Mouse (Mus musculus) megakaryocyte, embryonic 14.5 days (primary cell): Measurements from ENCODE around the gene Csnk1e.

Experiments
- FLI1 ChIP-seq: IDR thresholded peaks from 2 replicates; pipeline ENCODE4 v1.6.1; 2012; ENCODE audit warnings: low read length, inconsistent platforms, mixed read lengths
- GATA1 ChIP-seq: IDR thresholded peaks from 3 replicates; pipeline ENCODE4 v1.6.1; 2012; ENCODE audit warnings: mixed read lengths, low read length, inconsistent platforms, borderline replicate concordance

DNA sequence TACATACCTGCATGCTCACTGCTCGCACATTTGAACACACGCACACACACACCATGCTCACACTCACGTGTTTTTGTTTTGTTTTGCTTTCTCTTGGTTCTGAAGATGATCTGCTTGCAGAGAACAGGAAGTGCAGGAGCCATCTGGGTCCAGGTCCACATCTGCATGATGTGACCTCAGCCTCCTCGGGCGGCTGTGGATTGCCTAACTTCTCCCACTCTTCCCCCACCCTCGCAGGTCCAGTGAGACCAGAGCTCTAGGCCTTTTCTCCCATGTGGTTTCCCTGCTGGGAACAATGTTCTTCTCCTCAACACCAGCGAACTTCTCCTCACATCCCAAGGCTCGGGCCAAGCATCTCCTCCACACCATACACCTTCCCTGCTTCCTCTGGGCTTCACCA lies 41.6 kb downstream of the Csnk1e start:
- TF ChIP-seq GATA1 (no peak), FLI1 (no peak)
